19 mouse cellular contexts compared by ENCODE assay signal in genomic region chr1:36356955-36357695, GRCm38 (mm10). TPM values are rescaled to one million over a fixed set of nuclear protein-coding genes. Genes with fewer than 3 reads are reported as not detected.
DNase-seq lines count a peak whose midpoint lies in the region; ATAC-seq lines count a peak whose summit lies in the region.
"Had no signal": no experiment of that assay in that cellular context is flagged by ENCODE, and none has a peak within 500 bp of the region (broad histone marks: within the 10 kb centered on the region; RNA-seq: fewer than 3 reads in every experiment).

No protein-coding gene starts in this region.

- no peak for DNase-seq in heart, adult 18-20 months
- DNase-seq in midbrain, embryonic 11.5 days (ENCODE audit: low spot score, missing footprints) = peak; percentile 45
- no peak for DNase-seq in midbrain, embryonic 14.5 days
- DNase-seq in left cerebral cortex, postnatal 36 days (ENCODE audit: low spot score in 2 of 2) = no peak
- DNase-seq in hindbrain, embryonic 14.5 days (ENCODE audit: low spot score) = no peak
- no peak for DNase-seq in spleen, postnatal 14 days (ENCODE audit: low spot score in 2 of 2)
- DNase-seq: adrenal gland, adult 2 months; cerebellum, adult 11-12 months; cerebellum, postnatal 25 days; heart, postnatal 4 days had no signal

- H3K36me3 ChIP-seq in heart, embryonic 12.5 days = peaks cover 75% of the 10 kb centered on the region
- peaks cover 29% of the 10 kb centered on the region for H3K36me3 ChIP-seq in midbrain, embryonic 11.5 days (ENCODE audit: control insufficient read depth, insufficient read depth, low read length)
- peaks cover 76% of the 10 kb centered on the region for H3K36me3 ChIP-seq in midbrain, embryonic 14.5 days (ENCODE audit: control insufficient read depth, insufficient read depth, low read length)
- H3K36me3 ChIP-seq in liver, embryonic 15.5 days (replicated peaks) = peaks cover 84% of the 10 kb centered on the region
- H3K36me3 ChIP-seq in hindbrain, embryonic 14.5 days (replicated peaks; ENCODE audit: control insufficient read depth, insufficient read depth) = peaks cover 90% of the 10 kb centered on the region

- H3K4me3 ChIP-seq in heart, embryonic 12.5 days = no peak overlapping the region
- H3K4me3 ChIP-seq in midbrain, embryonic 11.5 days (ENCODE audit: low read depth, low read length) = no peak overlapping the region
- H3K4me3 ChIP-seq in midbrain, embryonic 14.5 days (replicated peaks; ENCODE audit: low read depth, low read length) = no peak overlapping the region
- H3K4me3 ChIP-seq in liver, embryonic 15.5 days (replicated peaks) = no peak overlapping the region
- no peak overlapping the region for H3K4me3 ChIP-seq in hindbrain, embryonic 14.5 days (replicated peaks; ENCODE audit: low read length)
- H3K4me3 ChIP-seq: forebrain, embryonic 13.5 days; left cerebral cortex, adult 2 months; lung, embryonic 15.5 days had no signal

- peaks cover 3% of the 10 kb centered on the region; the same call in 1 of the 2 replicates for H3K4me1 ChIP-seq in heart, embryonic 12.5 days (replicated peaks)
- no peaks in the 10 kb centered on the region for H3K4me1 ChIP-seq in midbrain, embryonic 11.5 days (ENCODE audit: control insufficient read depth, insufficient read depth, low read length)
- no peaks in the 10 kb centered on the region for H3K4me1 ChIP-seq in midbrain, embryonic 14.5 days (ENCODE audit: control insufficient read depth, insufficient read depth, low read length)
- H3K4me1 ChIP-seq in liver, embryonic 15.5 days (replicated peaks) = peaks cover 9% of the 10 kb centered on the region
- H3K4me1 ChIP-seq in hindbrain, embryonic 14.5 days (replicated peaks; ENCODE audit: control insufficient read depth, insufficient read depth, low read length) = no peaks in the 10 kb centered on the region
- H3K4me1 ChIP-seq: forebrain, embryonic 13.5 days; lung, embryonic 15.5 days had no signal

- H3K9ac ChIP-seq in heart, embryonic 12.5 days = no peak overlapping the region
- no peak overlapping the region for H3K9ac ChIP-seq in midbrain, embryonic 11.5 days (ENCODE audit: low read length)
- no peak overlapping the region for H3K9ac ChIP-seq in midbrain, embryonic 14.5 days (replicated peaks; ENCODE audit: low read length)
- no peak overlapping the region for H3K9ac ChIP-seq in liver, embryonic 15.5 days
- no peak overlapping the region for H3K9ac ChIP-seq in hindbrain, embryonic 14.5 days
- H3K9ac ChIP-seq: forebrain, embryonic 13.5 days; lung, embryonic 15.5 days had no signal

- no peaks in the 10 kb centered on the region for H3K27me3 ChIP-seq in heart, embryonic 12.5 days (replicated peaks)
- H3K27me3 ChIP-seq in midbrain, embryonic 11.5 days (ENCODE audit: control insufficient read depth, insufficient read depth, low read length) = no peaks in the 10 kb centered on the region
- no peaks in the 10 kb centered on the region for H3K27me3 ChIP-seq in midbrain, embryonic 14.5 days (ENCODE audit: control insufficient read depth, insufficient read depth, low read length)
- no peaks in the 10 kb centered on the region for H3K27me3 ChIP-seq in liver, embryonic 15.5 days
- no peaks in the 10 kb centered on the region for H3K27me3 ChIP-seq in hindbrain, embryonic 14.5 days (ENCODE audit: control insufficient read depth, insufficient read depth, low read length)
- H3K27me3 ChIP-seq: CH12.LX; forebrain, embryonic 13.5 days; lung, embryonic 15.5 days had no signal

- H3K9me3 ChIP-seq in heart, embryonic 12.5 days (replicated peaks) = no peaks in the 10 kb centered on the region
- no peaks in the 10 kb centered on the region for H3K9me3 ChIP-seq in midbrain, embryonic 11.5 days (ENCODE audit: control insufficient read depth, low read length)
- H3K9me3 ChIP-seq in midbrain, embryonic 14.5 days (ENCODE audit: control insufficient read depth, low read length) = no peaks in the 10 kb centered on the region
- H3K9me3 ChIP-seq in liver, embryonic 15.5 days (replicated peaks) = no peaks in the 10 kb centered on the region
- H3K9me3 ChIP-seq in hindbrain, embryonic 14.5 days (ENCODE audit: control insufficient read depth, low read length) = no peaks in the 10 kb centered on the region
- H3K9me3 ChIP-seq: forebrain, embryonic 13.5 days; lung, embryonic 15.5 days had no signal

- WGBS in heart, embryonic 12.5 days = 95% methylated on average over 5 of the region's 5 CpGs
- WGBS in midbrain, embryonic 11.5 days = 93% methylated on average over 5 of the region's 5 CpGs
- 96% methylated on average over 5 of the region's 5 CpGs for WGBS in midbrain, embryonic 14.5 days
- 72% methylated on average over 5 of the region's 5 CpGs for WGBS in liver, embryonic 15.5 days (ENCODE audit: insufficient replicate concordance)
- WGBS in hindbrain, embryonic 14.5 days = 96% methylated on average over 5 of the region's 5 CpGs

- no peak overlapping the region for H3K4me2 ChIP-seq in heart, embryonic 12.5 days
- H3K4me2 ChIP-seq in midbrain, embryonic 11.5 days = no peak overlapping the region
- no peak overlapping the region for H3K4me2 ChIP-seq in midbrain, embryonic 14.5 days (ENCODE audit: low read length)
- H3K4me2 ChIP-seq in liver, embryonic 15.5 days = peak overlapping the region; percentile 3; the same call in 1 of the 2 replicates
- no peak overlapping the region for H3K4me2 ChIP-seq in hindbrain, embryonic 14.5 days (replicated peaks)
- H3K4me2 ChIP-seq: forebrain, embryonic 13.5 days; lung, embryonic 15.5 days had no signal

- H3K27ac ChIP-seq in heart, embryonic 12.5 days (ENCODE audit: poor library complexity, severe bottlenecking) = no peak overlapping the region
- no peak overlapping the region for H3K27ac ChIP-seq in midbrain, embryonic 11.5 days (ENCODE audit: low read depth, low read length)
- H3K27ac ChIP-seq in midbrain, embryonic 14.5 days (replicated peaks; ENCODE audit: low read depth, low read length) = no peak overlapping the region
- peak overlapping the region; percentile 68 for H3K27ac ChIP-seq in liver, embryonic 15.5 days (replicated peaks)
- no peak overlapping the region for H3K27ac ChIP-seq in hindbrain, embryonic 14.5 days
- H3K27ac ChIP-seq: forebrain, embryonic 13.5 days; hindbrain, postnatal 0 days; left cerebral cortex, adult 2 months; lung, embryonic 15.5 days had no signal

- 0 out of 2 replicates have a peak, but pooled peaks have one; percentile 18 for ATAC-seq in heart, embryonic 12.5 days (ENCODE audit: insufficient number of reproducible peaks, low FRiP score)
- no peak for ATAC-seq in midbrain, embryonic 11.5 days (ENCODE audit: low FRiP score)
- ATAC-seq in midbrain, embryonic 14.5 days (ENCODE audit: low FRiP score, low TSS enrichment) = no peak
- ATAC-seq in liver, embryonic 15.5 days (ENCODE audit: insufficient read depth) = peak; percentile 72
- no peak for ATAC-seq in hindbrain, embryonic 14.5 days (ENCODE audit: low FRiP score)
- ATAC-seq: forebrain, embryonic 13.5 days; hindbrain, postnatal 0 days had no signal

- intact Hi-C loops in left cerebral cortex, postnatal 36 days (cut with DNase I) = no loop called here

RNA-seq across cellular contexts. Expression of gene Kansl3, which starts 11.9 kb away (rescaled TPM):
- 54.2 TPM in 2 replicates for polyA plus RNA-seq in heart, embryonic 12.5 days (2016; fragmentation: Nextera tagmentation; extraction: Ambion mirVana)
- total RNA-seq in heart, adult 18-20 months (2021) = 10 to 100 TPM; 55.4 to 62.3 TPM
- polyA plus RNA-seq in midbrain, embryonic 11.5 days (2014; fragmentation: Nextera tagmentation; extraction: Ambion mirVana) = 28.1 and 33.9 TPM in 2 replicates
- polyA plus RNA-seq in midbrain, embryonic 14.5 days (2014; fragmentation: Nextera tagmentation; extraction: Ambion mirVana) = 30.3 and 39.7 TPM in 2 replicates
- polyA plus RNA-seq in liver, embryonic 15.5 days (2015; fragmentation: Nextera tagmentation; extraction: Ambion mirVana) = 12.4 and 12.6 TPM in 2 replicates
- 10 to 100 TPM; 53.5 to 65.2 TPM for total RNA-seq in left cerebral cortex, postnatal 36 days (2021)
- 34.2 and 36.3 TPM in 2 replicates for polyA plus RNA-seq in hindbrain, embryonic 14.5 days (2014; fragmentation: Nextera tagmentation; extraction: Ambion mirVana)

RNA-seq across cellular contexts. Expression of gene Fer1l5, which starts 15.0 kb away (rescaled TPM):
- 1.2 and 1.3 TPM in 2 replicates for polyA plus RNA-seq in heart, embryonic 12.5 days (2016; fragmentation: Nextera tagmentation; extraction: Ambion mirVana)
- not detected for total RNA-seq in heart, adult 18-20 months (2021)
- 1.4 and 2.0 TPM in 2 replicates for polyA plus RNA-seq in midbrain, embryonic 11.5 days (2014; fragmentation: Nextera tagmentation; extraction: Ambion mirVana)
- polyA plus RNA-seq in midbrain, embryonic 14.5 days (2014; fragmentation: Nextera tagmentation; extraction: Ambion mirVana) = 2.0 and 2.1 TPM in 2 replicates
- 0.23 and 0.24 TPM in 2 replicates for polyA plus RNA-seq in liver, embryonic 15.5 days (2015; fragmentation: Nextera tagmentation; extraction: Ambion mirVana)
- not detected for total RNA-seq in left cerebral cortex, postnatal 36 days (2021)
- 1.5 and 1.8 TPM in 2 replicates for polyA plus RNA-seq in hindbrain, embryonic 14.5 days (2014; fragmentation: Nextera tagmentation; extraction: Ambion mirVana)
- total RNA-seq: CH12.LX; heart, postnatal 4 days; hindbrain, postnatal 0 days; left cerebral cortex, adult 2 months; midbrain, postnatal 0 days had no signal
- polyA plus RNA-seq: spleen, adult 2 months had no signal

RNA-seq across cellular contexts. Expression of gene Arid5a, which starts 49.6 kb away (rescaled TPM):
- polyA plus RNA-seq in heart, embryonic 12.5 days (2016; fragmentation: Nextera tagmentation; extraction: Ambion mirVana) = 15.1 and 15.3 TPM in 2 replicates
- 10 to 100 TPM; 10.8 to 12.7 TPM for total RNA-seq in heart, adult 18-20 months (2021)
- polyA plus RNA-seq in midbrain, embryonic 11.5 days (2014; fragmentation: Nextera tagmentation; extraction: Ambion mirVana) = 1.8 and 2.0 TPM in 2 replicates
- polyA plus RNA-seq in midbrain, embryonic 14.5 days (2014; fragmentation: Nextera tagmentation; extraction: Ambion mirVana) = 2.0 and 2.5 TPM in 2 replicates
- polyA plus RNA-seq in liver, embryonic 15.5 days (2015; fragmentation: Nextera tagmentation; extraction: Ambion mirVana) = 3.5 and 4.2 TPM in 2 replicates
- 10 to 100 TPM; 14.5 to 14.8 TPM for total RNA-seq in left cerebral cortex, postnatal 36 days (2021)
- 4.3 and 5.8 TPM in 2 replicates for polyA plus RNA-seq in hindbrain, embryonic 14.5 days (2014; fragmentation: Nextera tagmentation; extraction: Ambion mirVana)

Comparison
In these comparisons a context has a peak if more than half of its experiments do, and no peak if none do; other contexts are left out.
1. ATAC-seq: peak in heart, embryonic 12.5 days (single experiment) and liver, embryonic 15.5 days (single experiment); none in midbrain, embryonic 11.5 days (single experiment), midbrain, embryonic 14.5 days (single experiment) and hindbrain, embryonic 14.5 days (single experiment).